ENCODE assay signal across 31 mouse cellular contexts in the genomic region with DNA sequence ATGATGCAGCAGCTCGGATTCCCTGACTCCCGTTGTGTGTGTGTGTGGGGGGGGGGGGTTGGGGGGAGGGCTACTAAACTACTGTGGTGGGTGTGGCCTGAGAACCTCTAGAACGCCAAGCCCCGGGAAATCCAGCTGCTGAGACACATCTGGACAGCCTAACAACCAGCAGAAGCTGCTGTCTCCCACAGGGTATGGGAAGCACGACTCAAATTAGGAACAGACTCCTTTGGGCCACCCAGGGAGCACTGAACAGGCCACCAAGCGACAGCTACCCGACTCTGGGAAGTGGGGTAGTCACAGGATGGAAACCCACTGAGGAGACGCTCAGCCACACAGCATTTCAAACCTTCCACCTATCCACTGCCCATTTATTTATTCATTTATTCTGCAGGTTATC. TPM values are rescaled to one million over a fixed set of nuclear protein-coding genes. Genes with fewer than 3 reads are reported as not detected.
DNase-seq lines count a peak whose midpoint lies in the region; ATAC-seq and TF ChIP-seq lines count a peak whose summit lies in the region.
"Had no signal": no experiment of that assay in that cellular context is flagged by ENCODE, and none has a peak within 500 bp of the region (broad histone marks: within the 10 kb centered on the region; RNA-seq: fewer than 3 reads in every experiment).

No protein-coding gene starts in this region.

- TF ChIP-seq CTCF in left cerebral cortex, adult 2 months (IDR thresholded peaks at IDR 0.05) = no peak

- ATAC-seq in kidney, embryonic 16.5 days (ENCODE audit: low FRiP score, low TSS enrichment) = 0 out of 2 replicates have a peak, but pooled peaks have one; percentile 27
- peak; percentile 65; the same call in 1 of the 2 replicates for ATAC-seq in embryonic facial prominence, embryonic 15.5 days (ENCODE audit: insufficient number of reproducible peaks, low FRiP score, low TSS enrichment, low read depth)
- ATAC-seq in limb, embryonic 14.5 days (ENCODE audit: low FRiP score, low read depth) = peak; percentile 41; the same call in 1 of the 2 replicates
- ATAC-seq: forebrain, embryonic 14.5 days; intestine, embryonic 16.5 days; liver, embryonic 12.5 days; liver, postnatal 0 days; midbrain, embryonic 13.5 days had no signal

- WGBS in kidney, embryonic 16.5 days = 65% methylated on average over 8 of the region's 8 CpGs
- WGBS in embryonic facial prominence, embryonic 15.5 days = 16% methylated on average over 8 of the region's 8 CpGs
- WGBS in limb, embryonic 14.5 days = 27% methylated on average over 8 of the region's 8 CpGs

- H3K4me1 ChIP-seq in kidney, embryonic 16.5 days (ENCODE audit: insufficient read depth, low read length) = no peaks in the 10 kb centered on the region
- H3K4me1 ChIP-seq in embryonic facial prominence, embryonic 15.5 days = no peaks in the 10 kb centered on the region
- H3K4me1 ChIP-seq in limb, embryonic 14.5 days (ENCODE audit: control insufficient read depth, insufficient read depth, low read length) = no peaks in the 10 kb centered on the region
- H3K4me1 ChIP-seq: liver, embryonic 12.5 days; midbrain, embryonic 13.5 days had no signal

- no peak for TF ChIP-seq POLR2A in limb, embryonic 14.5 days (IDR thresholded peaks at IDR 0.05; ENCODE audit: borderline replicate concordance, extremely low read depth, insufficient read depth, insufficient read length)

- no peak overlapping the region for H3K9ac ChIP-seq in kidney, embryonic 16.5 days (replicated peaks; ENCODE audit: low read length)
- no peak overlapping the region for H3K9ac ChIP-seq in embryonic facial prominence, embryonic 15.5 days
- no peak overlapping the region for H3K9ac ChIP-seq in limb, embryonic 14.5 days (ENCODE audit: low read depth, low read length, severe bottlenecking)
- H3K9ac ChIP-seq: heart, embryonic 13.5 days; liver, embryonic 12.5 days; liver, postnatal 0 days; midbrain, embryonic 13.5 days; neural tube, embryonic 13.5 days had no signal

- no peaks in the 10 kb centered on the region for H3K36me3 ChIP-seq in kidney, embryonic 16.5 days (ENCODE audit: insufficient read depth, low read length)
- no peaks in the 10 kb centered on the region for H3K36me3 ChIP-seq in embryonic facial prominence, embryonic 15.5 days
- no peaks in the 10 kb centered on the region for H3K36me3 ChIP-seq in limb, embryonic 14.5 days (ENCODE audit: control insufficient read depth, insufficient read depth, low read length)
- H3K36me3 ChIP-seq: heart, embryonic 13.5 days; liver, embryonic 12.5 days; midbrain, embryonic 13.5 days; neural tube, embryonic 13.5 days had no signal

- no peak overlapping the region for H3K4me2 ChIP-seq in kidney, embryonic 16.5 days (replicated peaks; ENCODE audit: low read depth, low read length)
- no peak overlapping the region for H3K4me2 ChIP-seq in embryonic facial prominence, embryonic 15.5 days (replicated peaks)
- no peak overlapping the region for H3K4me2 ChIP-seq in limb, embryonic 14.5 days (replicated peaks; ENCODE audit: low read depth, low read length, severe bottlenecking)
- H3K4me2 ChIP-seq: heart, embryonic 13.5 days; liver, embryonic 12.5 days; midbrain, embryonic 13.5 days; neural tube, embryonic 13.5 days had no signal

- no peak overlapping the region for H3K4me3 ChIP-seq in kidney, embryonic 16.5 days (ENCODE audit: low read length)
- H3K4me3 ChIP-seq in embryonic facial prominence, embryonic 15.5 days (replicated peaks) = no peak overlapping the region
- H3K4me3 ChIP-seq in limb, embryonic 14.5 days (replicated peaks; ENCODE audit: low read length) = no peak overlapping the region
- H3K4me3 ChIP-seq in left cerebral cortex, adult 2 months = no peak overlapping the region
- H3K4me3 ChIP-seq: heart, embryonic 13.5 days; liver, embryonic 12.5 days; midbrain, embryonic 13.5 days; neural tube, embryonic 13.5 days had no signal

- no peak overlapping the region for H3K27ac ChIP-seq in kidney, embryonic 16.5 days (ENCODE audit: low read length)
- H3K27ac ChIP-seq in embryonic facial prominence, embryonic 15.5 days (replicated peaks) = no peak overlapping the region
- H3K27ac ChIP-seq in limb, embryonic 14.5 days (replicated peaks; ENCODE audit: low read depth, low read length) = no peak overlapping the region
- H3K27ac ChIP-seq in left cerebral cortex, adult 2 months = no peak overlapping the region
- H3K27ac ChIP-seq: heart, embryonic 13.5 days; liver, embryonic 12.5 days; midbrain, embryonic 13.5 days; neural tube, embryonic 13.5 days had no signal

- no peaks in the 10 kb centered on the region for H3K9me3 ChIP-seq in kidney, embryonic 16.5 days (ENCODE audit: low read length)
- H3K9me3 ChIP-seq in embryonic facial prominence, embryonic 15.5 days (replicated peaks) = no peaks in the 10 kb centered on the region
- H3K9me3 ChIP-seq in limb, embryonic 14.5 days (ENCODE audit: control insufficient read depth, low read length) = no peaks in the 10 kb centered on the region
- H3K9me3 ChIP-seq: heart, embryonic 13.5 days; liver, embryonic 12.5 days; midbrain, embryonic 13.5 days; neural tube, embryonic 13.5 days had no signal

- H3K27me3 ChIP-seq in kidney, embryonic 16.5 days (ENCODE audit: insufficient read depth, low read length) = no peaks in the 10 kb centered on the region
- no peaks in the 10 kb centered on the region for H3K27me3 ChIP-seq in embryonic facial prominence, embryonic 15.5 days
- no peaks in the 10 kb centered on the region for H3K27me3 ChIP-seq in limb, embryonic 14.5 days (ENCODE audit: control insufficient read depth, insufficient read depth, low read length)
- H3K27me3 ChIP-seq: heart, embryonic 13.5 days; liver, embryonic 12.5 days; midbrain, embryonic 13.5 days; neural tube, embryonic 13.5 days had no signal

- DNase-seq in kidney, postnatal 4 days = no peak
- DNase-seq in limb, embryonic 14.5 days (ENCODE audit: low spot score) = no peak
- DNase-seq in heart, adult 18-20 months = no peak
- DNase-seq in left cerebral cortex, adult 8-10 months (ENCODE audit: low spot score in 2 of 2) = no peak
- DNase-seq in left cerebral cortex, adult 2 months (ENCODE audit: extremely low spot score in 1 of 2, low spot score in 2 of 2) = no peak
- DNase-seq: adrenal gland, postnatal 36 days; cerebellum, adult 2 months; heart, postnatal 10 days; kidney, adult 8-10 months; liver, postnatal 0 days; lung, postnatal 36 days; thymus, adult 2 months had no signal

- intact Hi-C loops in left cerebral cortex, adult 2 months (cut with DNase I) = no loop called here

RNA-seq across cellular contexts. Expression of a gene that starts 54.2 kb away (rescaled TPM):
- not detected in 2 replicates for polyA plus RNA-seq in kidney, embryonic 16.5 days (2015; fragmentation: Nextera tagmentation; extraction: Ambion mirVana)
- 0.62 and 1.6 TPM in 2 replicates for polyA plus RNA-seq in embryonic facial prominence, embryonic 15.5 days (2015; fragmentation: Nextera tagmentation; extraction: Ambion mirVana)
- 8.3 TPM in 2 replicates for polyA plus RNA-seq in limb, embryonic 14.5 days (2012; rRNA removed)
- 2.3 and 3.4 TPM in 2 replicates for polyA plus RNA-seq in limb, embryonic 14.5 days (2014; fragmentation: Nextera tagmentation; extraction: Ambion mirVana)
- total RNA-seq in heart, adult 18-20 months (2021) = under 1 TPM in 1 of 2 experiments, not detected in 1; 0.65 TPM
- total RNA-seq in left cerebral cortex, adult 8-10 months (2022) = not detected
- not detected for total RNA-seq in left cerebral cortex, adult 2 months (2021)
- total RNA-seq: adrenal gland, adult 18-20 months; adrenal gland, postnatal 36 days; gastrocnemius, adult 8-10 months; heart, adult 8-10 months; heart, postnatal 10 days; hematopoietic stem cell, adult 5-6 weeks; layer of hippocampus, postnatal 10 days; left cerebral cortex, postnatal 4 days; megakaryocyte, adult 5-6 weeks had no signal
- polyA plus RNA-seq: brain, embryonic 14.5 days; cerebellum, adult 2 months; cortical plate, adult 2 months; forebrain, embryonic 14.5 days; frontal cortex, adult 2 months; heart, embryonic 13.5 days; intestine, embryonic 16.5 days; liver, embryonic 12.5 days; liver, postnatal 0 days; midbrain, embryonic 13.5 days; neural tube, embryonic 13.5 days; spleen, adult 2 months; thymus, adult 2 months had no signal
